Mouse (Mus musculus) WW6 (cell line): ENCODE measurements around the gene Cntn4.
A peak's percentile ranks its signal among the peaks of the same experiment; 100 is the strongest.

Experiments used
- DNase-seq: peaks from one replicate; pipeline ENCODE4 v3.0.0-alpha.2; 2013; ENCODE audit warnings: low read depth, low spot score

The Cntn4 gene

DNA sequence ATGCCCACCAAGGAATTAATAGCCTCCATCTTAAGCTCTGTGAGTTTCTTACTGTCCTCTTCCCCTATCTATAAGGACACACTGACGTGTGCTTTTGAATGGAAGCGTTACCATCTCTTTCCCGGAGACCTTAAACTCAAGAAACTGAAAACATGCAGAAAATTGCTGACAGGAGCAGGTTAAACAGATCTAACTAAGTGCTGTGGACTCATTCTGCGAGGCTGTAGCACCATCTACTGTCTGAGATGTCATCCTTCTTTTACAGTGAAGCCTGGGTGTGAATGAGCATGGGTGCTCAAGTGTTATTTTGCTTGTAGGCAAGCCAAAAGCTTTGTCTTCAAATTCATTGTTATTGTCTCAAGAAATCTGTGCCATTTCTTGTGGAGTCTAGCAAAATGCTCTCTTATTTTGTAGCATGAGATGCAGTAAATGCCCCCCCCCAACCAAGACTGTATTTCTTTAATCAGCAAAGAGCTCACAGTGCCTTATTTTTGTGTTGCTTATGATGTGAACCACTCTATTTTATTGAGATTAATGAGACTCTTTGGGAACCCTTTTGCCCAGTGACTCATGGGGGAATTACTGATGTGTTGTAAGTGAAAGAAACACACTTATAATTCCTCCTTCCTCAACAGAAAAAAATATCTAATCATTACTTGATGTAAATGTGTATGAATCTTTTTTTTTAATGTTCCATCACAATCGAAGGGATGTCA, 968.2 kb downstream of the Cntn4 start:
- DNase-seq, result peak; percentile 24

DNA sequence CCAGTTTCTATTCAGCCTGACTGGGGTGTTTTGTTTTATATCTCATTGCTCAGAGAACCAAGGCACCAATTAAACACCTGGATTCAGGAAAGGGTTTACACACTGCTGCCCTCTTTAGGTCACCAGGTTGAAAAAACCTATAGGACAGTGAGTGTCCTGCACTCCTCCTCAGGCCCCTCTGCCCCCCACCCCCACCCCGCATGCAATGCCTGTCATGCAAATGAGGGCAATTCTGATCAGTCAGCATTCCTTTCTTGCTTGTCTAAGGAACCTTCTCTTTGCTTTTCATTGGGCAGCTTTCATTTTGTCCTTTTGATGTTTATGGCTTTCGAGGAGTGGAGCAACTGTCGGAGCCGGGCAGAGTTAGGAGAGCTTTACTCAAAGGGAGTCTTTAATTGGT, 969.5 kb downstream of the Cntn4 start:
- DNase-seq, result peak; percentile 42

GRCm38 (mm10) chr6:106663780-106664651, 986.6 kb downstream of the Cntn4 start:
- peak; percentile 40 for DNase-seq

GRCm38 (mm10) chr6:106675581-106675980, 998.1 kb downstream of the Cntn4 start:
- no peak for DNase-seq

- DNase-seq, result no peak
Observed at GRCm38 (mm10) chr6:106701931-106702330, 1024.5 kb downstream of the Cntn4 start.

DNA sequence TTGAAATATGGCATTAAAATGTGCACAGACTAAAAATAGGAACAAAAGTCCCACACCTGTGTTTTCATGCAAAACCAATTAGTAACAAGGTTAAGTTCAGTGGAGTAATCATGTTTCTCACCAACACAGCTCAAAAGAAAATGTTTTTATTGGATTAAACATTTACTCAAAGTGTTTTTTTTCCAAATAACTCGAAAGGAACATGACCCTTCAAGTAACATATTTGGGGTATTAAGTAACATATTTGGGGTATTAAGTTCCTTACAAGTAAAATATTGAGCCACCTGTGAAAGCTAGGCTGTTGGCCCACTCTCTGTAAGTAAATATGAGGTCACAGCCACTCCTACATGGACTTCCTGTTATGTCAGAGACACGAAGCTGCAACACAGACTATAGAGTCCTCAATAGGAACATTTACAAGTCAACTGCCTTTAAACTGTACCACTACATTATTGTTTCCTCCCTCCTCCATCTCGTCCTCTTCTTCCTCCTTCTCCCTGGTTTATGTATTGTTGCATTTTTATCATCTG, 1028.1 kb downstream of the Cntn4 start:
- no peak for DNase-seq

- DNase-seq, result no peak
Observed at GRCm38 (mm10) chr6:106725642-106726041, 1048.2 kb downstream of the Cntn4 start.

DNA sequence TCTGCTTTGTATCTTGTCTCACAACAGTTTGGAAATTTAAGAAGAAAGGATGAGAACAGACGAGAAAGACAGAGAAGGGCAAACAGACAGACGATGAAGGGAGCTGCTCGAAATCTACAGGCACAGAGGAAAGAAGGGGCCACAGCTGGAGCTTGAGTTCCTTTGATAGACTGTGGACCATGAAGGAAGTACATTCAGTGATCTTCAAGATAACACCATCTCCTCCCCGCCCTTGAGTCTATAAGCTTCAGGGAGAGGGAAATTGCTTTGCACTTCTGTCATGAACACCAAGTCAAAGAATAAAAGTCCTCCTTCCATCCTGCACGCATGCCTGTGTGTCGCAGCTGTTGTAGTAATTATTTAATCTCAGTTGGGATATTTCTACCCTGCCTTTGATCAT, 1048.6 kb downstream of the Cntn4 start:
- no peak for DNase-seq

- no peak for DNase-seq
Observed at GRCm38 (mm10) chr6:106727703-106728102, 1050.2 kb downstream of the Cntn4 start.

DNA sequence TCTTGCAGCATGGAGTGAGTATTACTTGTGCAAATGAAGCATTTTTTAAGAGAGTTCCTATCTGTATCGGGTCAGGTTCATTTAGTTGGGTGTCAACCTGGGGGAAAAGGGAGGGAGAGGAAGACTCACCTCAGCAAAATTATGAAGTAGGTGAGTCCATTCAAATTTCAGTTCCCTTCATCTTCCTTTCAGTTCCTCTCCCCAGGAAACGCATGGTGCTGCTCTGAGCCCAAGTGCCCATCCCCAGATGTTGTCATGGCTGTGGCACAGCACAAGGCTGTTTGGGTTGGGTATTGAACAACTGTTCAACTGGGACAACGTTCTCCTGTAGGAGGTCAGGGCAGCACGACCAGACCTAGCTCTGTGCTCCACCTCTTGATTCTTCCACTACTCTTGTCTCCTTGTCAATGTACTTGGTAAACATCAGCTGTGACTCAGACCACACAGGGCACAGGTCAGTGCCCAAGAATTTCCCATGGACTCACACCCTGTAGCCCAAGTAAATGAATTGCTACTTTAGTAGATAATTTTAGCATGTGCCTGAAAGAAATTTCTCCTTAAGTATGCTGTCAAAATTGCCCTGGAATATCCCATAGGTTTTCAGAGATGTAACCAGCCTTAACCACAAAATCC, 1052.3 kb downstream of the Cntn4 start:
- no peak for DNase-seq

- no peak for DNase-seq
Observed at GRCm38 (mm10) chr6:106732563-106732962, 1055.1 kb downstream of the Cntn4 start.

GRCm38 (mm10) chr6:106738229-106738628, 1060.8 kb downstream of the Cntn4 start:
- DNase-seq, result no peak

- no peak for DNase-seq
Observed at GRCm38 (mm10) chr6:106740244-106740825, 1062.9 kb downstream of the Cntn4 start.

- no peak for DNase-seq
Observed at GRCm38 (mm10) chr6:106743556-106744233, 1066.2 kb downstream of the Cntn4 start.

DNA sequence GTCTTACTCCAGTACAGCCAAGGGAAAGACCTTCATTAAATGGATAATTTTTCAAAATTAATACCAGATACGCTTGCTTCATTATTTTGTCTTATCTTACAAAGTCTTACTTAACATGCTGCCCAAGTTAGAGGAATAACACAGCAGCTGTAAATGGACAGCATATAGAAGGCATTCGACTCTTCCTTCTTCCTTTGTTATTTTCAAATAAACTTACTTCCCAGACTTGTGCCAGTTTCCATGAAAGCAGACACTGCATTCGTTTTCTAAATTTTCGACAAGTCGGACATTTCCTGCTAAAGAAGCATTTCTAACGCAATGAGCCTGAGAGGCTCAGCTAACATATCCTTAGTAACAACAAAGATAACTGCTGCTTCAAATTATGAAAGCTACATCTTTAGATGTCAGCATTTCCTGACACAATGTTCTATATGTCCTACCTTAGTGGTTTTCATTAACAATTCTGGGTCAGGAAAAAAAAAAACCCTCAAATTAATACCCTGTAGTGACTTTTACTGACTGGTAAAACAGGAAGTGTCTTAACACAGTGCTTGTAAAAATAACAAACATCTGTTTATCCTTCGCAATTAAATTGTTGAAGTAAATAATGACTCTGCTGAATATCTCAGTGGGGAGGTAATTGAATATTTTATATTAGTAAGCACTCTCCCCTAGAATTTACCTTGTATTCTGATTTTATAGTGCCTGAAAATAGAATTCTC, 1068.4 kb downstream of the Cntn4 start:
- no peak for DNase-seq

GRCm38 (mm10) chr6:106747251-106747650, 1069.8 kb downstream of the Cntn4 start:
- no peak for DNase-seq

DNA sequence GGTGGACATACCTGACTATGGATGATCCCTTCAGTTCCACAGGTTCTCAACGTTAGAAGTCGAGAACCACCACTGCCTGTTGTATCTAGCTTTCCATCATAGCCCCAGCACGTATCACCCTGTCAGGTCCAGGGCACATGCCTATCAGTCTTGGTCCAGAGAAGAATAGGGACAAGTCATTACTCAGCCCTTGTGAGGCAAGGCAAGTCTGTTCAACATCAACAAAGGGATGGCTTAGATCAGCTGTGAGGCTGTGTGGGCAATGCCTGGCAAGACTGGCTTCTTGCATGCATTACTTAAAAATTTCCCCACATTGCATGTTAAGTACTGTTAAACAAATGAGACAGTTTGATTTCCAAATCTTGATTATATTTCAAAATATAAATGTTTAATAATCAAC, 1070.3 kb downstream of the Cntn4 start:
- no peak for DNase-seq
